Mouse (Mus musculus): ENCODE results near the gene Olfr145. TPM values are rescaled to one million over a fixed set of nuclear protein-coding genes. Genes with fewer than 3 reads are reported as not detected.

Gene Olfr145
- total RNA-seq, 2 experiments from 2014 or later: not detected

Other genes with a start within 250 kb of the Olfr145 start
- gene Tbrg1, start 239.4 kb upstream of the Olfr145 start, total RNA-seq (2014; fragmentation: Nextera tagmentation): 80.1 and 93.1 TPM in 2 replicates
- gene Tbrg1, start 239.4 kb upstream of the Olfr145 start, total RNA-seq (2017): 62.7 and 74.2 TPM in 2 replicates
- not detected in 2 replicates for gene Panx3, start 227.5 kb upstream of the Olfr145 start, total RNA-seq (2014; fragmentation: Nextera tagmentation)
- gene Panx3, start 227.5 kb upstream of the Olfr145 start, total RNA-seq (2017): not detected in 2 replicates
- not detected in 2 replicates for gene Olfr160, start 180.5 kb upstream of the Olfr145 start, total RNA-seq (2014; fragmentation: Nextera tagmentation)
- not detected in 2 replicates for gene Olfr160, start 180.5 kb upstream of the Olfr145 start, total RNA-seq (2017)
- gene Olfr874, start 151.6 kb upstream of the Olfr145 start, total RNA-seq (2014; fragmentation: Nextera tagmentation): not detected in 2 replicates
- gene Olfr874, start 151.6 kb upstream of the Olfr145 start, total RNA-seq (2017): not detected in 2 replicates
- not detected in 2 replicates for gene Olfr875, start 124.9 kb upstream of the Olfr145 start, total RNA-seq (2014; fragmentation: Nextera tagmentation)
- gene Olfr875, start 124.9 kb upstream of the Olfr145 start, total RNA-seq (2017): not detected in 2 replicates
- not detected in 2 replicates for gene Olfr876, start 93.7 kb upstream of the Olfr145 start, total RNA-seq (2014; fragmentation: Nextera tagmentation)
- gene Olfr876, start 93.7 kb upstream of the Olfr145 start, total RNA-seq (2017): not detected in 2 replicates
- gene Olfr877, start 42.5 kb upstream of the Olfr145 start, total RNA-seq (2014; fragmentation: Nextera tagmentation): not detected in 2 replicates
- not detected in 2 replicates for gene Olfr877, start 42.5 kb upstream of the Olfr145 start, total RNA-seq (2017)
- not detected in 2 replicates for gene Olfr878, start 21.1 kb downstream of the Olfr145 start, total RNA-seq (2014; fragmentation: Nextera tagmentation)
- gene Olfr878, start 21.1 kb downstream of the Olfr145 start, total RNA-seq (2017): not detected in 2 replicates
- not detected in 2 replicates for gene Olfr881, start 95.1 kb downstream of the Olfr145 start, total RNA-seq (2014; fragmentation: Nextera tagmentation)
- gene Olfr881, start 95.1 kb downstream of the Olfr145 start, total RNA-seq (2017): not detected in 2 replicates
- gene Olfr883, start 129.1 kb downstream of the Olfr145 start, total RNA-seq (2014; fragmentation: Nextera tagmentation): not detected in 2 replicates
- not detected in 2 replicates for gene Olfr883, start 129.1 kb downstream of the Olfr145 start, total RNA-seq (2017)
- gene Olfr884, start 149.8 kb downstream of the Olfr145 start, total RNA-seq (2014; fragmentation: Nextera tagmentation): not detected in 2 replicates
- gene Olfr884, start 149.8 kb downstream of the Olfr145 start, total RNA-seq (2017): not detected in 2 replicates
- gene Olfr885, start 164.6 kb downstream of the Olfr145 start, total RNA-seq (2014; fragmentation: Nextera tagmentation): not detected in 2 replicates
- gene Olfr885, start 164.6 kb downstream of the Olfr145 start, total RNA-seq (2017): not detected in 2 replicates
- not detected in 2 replicates for gene Olfr887, start 187.3 kb downstream of the Olfr145 start, total RNA-seq (2014; fragmentation: Nextera tagmentation)
- gene Olfr887, start 187.3 kb downstream of the Olfr145 start, total RNA-seq (2017): not detected in 2 replicates
- not detected in 2 replicates for gene Olfr888, start 211.4 kb downstream of the Olfr145 start, total RNA-seq (2014; fragmentation: Nextera tagmentation)
- gene Olfr888, start 211.4 kb downstream of the Olfr145 start, total RNA-seq (2017): not detected in 2 replicates
- 0.13 and 0.15 TPM in 2 replicates for gene Olfr889, start 218.5 kb downstream of the Olfr145 start, total RNA-seq (2014; fragmentation: Nextera tagmentation)
- not detected in 2 replicates for gene Olfr889, start 218.5 kb downstream of the Olfr145 start, total RNA-seq (2017)
- gene Olfr890, start 245.8 kb downstream of the Olfr145 start, total RNA-seq (2014; fragmentation: Nextera tagmentation): not detected in 2 replicates
- gene Olfr890, start 245.8 kb downstream of the Olfr145 start, total RNA-seq (2017): not detected in 2 replicates

All from megakaryocyte-erythroid progenitor cell, adult 5-6 weeks (primary cell).